Mouse (Mus musculus) cerebellum, adult 18-20 months (tissue): Measurements from ENCODE around the gene Aff2.

Source experiments
- DNase-seq, 2 experiments: peaks; one replicate each; pipeline ENCODE4 v3.0.0; 2021

Aff2 gene

GRCm38 (mm10) chrX:69360238-69361054 lies at the start of gene Aff2:
Aff2 (plus strand) TSS chrX:69360294.
- DNase-seq: peak; percentile 53 to 68

DNA sequence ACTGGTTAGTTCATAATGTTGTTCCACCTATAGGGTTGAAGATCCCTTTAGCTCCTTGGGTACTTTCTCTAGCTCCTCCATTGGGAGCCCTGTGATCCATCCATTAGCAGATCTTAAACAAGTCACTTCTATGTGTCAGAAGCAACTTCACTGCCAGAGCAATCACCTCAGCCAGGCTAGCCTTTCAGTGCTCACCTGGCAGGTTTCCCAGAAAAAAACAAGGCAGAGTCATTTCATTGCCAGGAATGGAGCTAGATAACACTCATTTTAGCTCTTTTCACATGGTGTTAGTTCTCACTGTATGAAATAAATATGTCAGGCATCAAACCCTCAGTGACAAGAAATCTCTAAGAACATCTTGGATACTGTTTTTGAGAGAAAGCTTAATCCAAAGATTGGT lies 22.8 kb upstream of the Aff2 start:
- DNase-seq: no peak

GRCm38 (mm10) chrX:69355621-69356020 lies 4.5 kb upstream of the Aff2 start:
- DNase-seq: no peak

DNA sequence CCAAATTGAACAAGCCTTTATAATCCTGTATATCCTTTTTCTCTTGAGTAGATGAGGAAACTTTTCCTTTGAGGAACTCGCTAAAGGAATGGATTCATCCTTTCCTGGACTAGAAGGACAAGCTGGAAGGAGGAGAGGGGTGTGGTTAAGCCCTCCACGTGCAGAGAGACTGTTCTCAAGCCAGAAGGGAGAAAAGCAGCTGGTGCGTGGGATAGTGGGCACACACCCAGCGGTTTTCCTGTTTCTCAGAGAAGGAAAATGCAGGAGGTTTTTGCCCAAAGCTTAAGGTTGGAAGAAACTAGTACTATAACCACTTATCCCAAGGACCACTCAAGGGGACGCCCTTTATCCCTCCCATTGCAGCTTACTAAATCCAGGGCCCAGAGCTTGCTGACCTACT lies 734 bp upstream of the Aff2 start:
- DNase-seq: peak in 1 of 2 experiments; percentile 18

- DNase-seq: no peak
Observed at GRCm38 (mm10) chrX:69359885-69360237, 233 bp upstream of the Aff2 start.

DNA sequence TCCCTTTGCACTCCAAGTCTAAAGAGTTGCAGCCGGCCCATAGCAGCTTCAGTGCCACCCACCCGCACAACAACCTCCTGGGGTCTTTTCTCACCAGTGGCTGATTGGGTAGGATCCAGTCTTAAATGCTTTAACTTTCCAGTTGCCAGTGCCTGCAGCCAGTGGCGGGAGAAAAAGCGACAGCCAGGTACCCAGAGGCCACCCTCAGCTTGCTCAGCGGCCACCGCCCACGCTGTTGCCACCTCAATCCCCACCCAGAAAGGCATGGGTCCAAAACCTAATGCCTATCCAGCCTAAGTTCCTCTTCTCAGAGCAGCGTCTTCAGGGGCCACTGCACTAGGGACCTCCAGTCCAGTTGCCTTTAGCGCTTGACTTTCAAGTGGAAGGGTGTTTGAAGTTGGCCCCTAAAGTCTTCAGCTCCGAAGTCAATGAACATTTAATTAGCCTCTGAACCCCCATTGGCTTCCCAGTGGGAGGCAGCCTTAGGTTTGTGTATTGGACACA lies 1.0 kb downstream of the Aff2 start:
- DNase-seq: peak in 1 of 2 experiments; percentile 4

GRCm38 (mm10) chrX:69364198-69364597 lies 4.1 kb downstream of the Aff2 start:
- no peak for DNase-seq

- DNase-seq: no peak
Observed at GRCm38 (mm10) chrX:69373341-69373740, 13.2 kb downstream of the Aff2 start.

DNA sequence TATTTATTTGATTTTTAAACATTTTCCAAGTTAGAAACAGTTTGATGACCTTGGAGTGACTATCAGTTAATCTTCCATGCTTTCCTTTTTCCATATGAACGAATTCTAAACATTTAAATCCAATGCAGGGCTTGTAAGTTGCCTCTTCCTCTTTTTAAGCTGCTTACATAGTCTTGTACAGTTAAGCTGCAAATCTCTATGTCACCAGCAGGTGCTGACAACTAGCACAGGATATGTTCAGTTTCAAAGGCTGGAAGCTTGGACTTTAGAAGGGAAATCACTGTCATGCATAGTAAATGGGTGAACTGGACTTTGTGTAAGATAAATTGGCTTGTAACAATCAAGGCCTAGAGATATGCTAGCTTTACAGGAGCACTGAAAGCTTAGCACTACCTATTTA lies 29.6 kb downstream of the Aff2 start:
- no peak for DNase-seq

DNA sequence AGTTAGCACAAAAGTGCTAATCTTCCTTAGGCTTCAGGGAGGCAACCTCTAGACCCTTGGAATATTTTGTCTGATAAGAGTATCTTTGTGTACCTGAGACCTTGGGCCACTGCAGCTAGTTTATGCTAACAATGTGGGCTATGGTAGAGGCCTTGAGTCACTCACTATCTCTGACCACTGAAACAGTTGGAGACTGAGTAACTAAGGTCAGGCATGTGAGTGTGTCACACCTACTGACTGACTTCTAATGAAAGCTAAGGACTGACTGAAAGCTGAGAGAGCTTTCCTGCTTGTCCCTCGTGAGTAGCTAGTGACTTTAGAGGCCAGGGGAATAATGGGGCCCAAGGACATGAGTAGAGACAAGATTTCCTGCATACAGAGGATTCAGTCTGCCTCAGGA lies 54.9 kb downstream of the Aff2 start:
- DNase-seq: no peak

- no peak for DNase-seq
Observed at GRCm38 (mm10) chrX:69438422-69438821, 78.3 kb downstream of the Aff2 start.

DNA sequence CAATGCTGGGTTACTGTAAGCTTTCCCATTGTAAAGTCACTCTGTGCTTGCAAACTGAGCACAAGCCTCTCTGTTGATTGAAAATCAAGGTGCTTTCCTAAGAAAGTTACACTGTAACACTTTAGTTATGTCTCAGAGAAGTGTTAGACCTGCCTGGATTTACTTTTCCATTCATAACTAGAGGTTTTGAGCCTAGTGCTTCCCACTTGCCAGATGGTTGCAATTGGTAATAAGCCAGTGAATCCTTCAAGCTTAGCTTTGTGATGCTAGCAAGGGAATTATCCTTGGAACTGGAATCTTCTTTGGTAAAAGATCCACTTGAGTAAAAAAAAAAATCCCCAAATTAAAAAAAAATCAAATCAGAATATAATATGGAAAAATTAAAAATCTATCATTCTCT lies 81.8 kb downstream of the Aff2 start:
- peak; percentile 6 to 10 for DNase-seq

DNA sequence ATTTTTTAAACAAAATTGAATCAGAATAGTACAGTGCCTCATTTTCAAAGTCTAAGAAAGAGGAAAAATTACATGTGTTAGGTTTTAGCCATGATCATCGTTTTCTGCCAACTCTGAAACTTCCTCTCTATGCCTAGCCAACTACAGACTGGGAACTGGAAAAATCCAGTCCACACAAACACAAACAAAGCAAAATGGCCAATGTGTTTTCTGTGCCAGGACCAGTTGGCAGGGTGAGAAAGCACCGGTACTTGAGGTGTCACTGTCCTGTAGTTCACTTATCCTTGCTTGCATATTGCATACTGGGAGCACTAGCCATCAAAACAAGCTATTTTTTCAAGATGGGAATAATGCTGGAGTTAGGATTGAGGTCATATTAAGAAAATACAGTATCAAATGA lies 100.8 kb downstream of the Aff2 start:
- DNase-seq: no peak

DNA sequence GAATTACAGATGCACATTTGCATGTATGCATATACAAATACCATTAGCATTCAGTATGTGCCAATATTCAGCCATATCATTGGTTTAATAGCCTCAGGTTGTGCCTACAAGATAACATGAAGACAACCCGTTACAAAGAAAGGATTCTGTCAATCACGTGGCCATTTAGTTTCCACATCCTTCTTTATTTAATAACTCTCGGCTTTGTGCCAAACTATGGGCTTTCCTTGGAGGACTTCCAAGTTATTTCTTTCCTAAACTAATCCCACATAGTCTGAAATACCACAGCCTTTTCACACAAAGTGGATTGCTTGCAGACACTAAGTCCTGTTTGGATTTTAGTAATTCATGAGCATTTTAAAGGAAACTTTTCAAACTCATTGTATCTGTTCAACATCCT lies 142.0 kb downstream of the Aff2 start:
- DNase-seq: no peak

DNA sequence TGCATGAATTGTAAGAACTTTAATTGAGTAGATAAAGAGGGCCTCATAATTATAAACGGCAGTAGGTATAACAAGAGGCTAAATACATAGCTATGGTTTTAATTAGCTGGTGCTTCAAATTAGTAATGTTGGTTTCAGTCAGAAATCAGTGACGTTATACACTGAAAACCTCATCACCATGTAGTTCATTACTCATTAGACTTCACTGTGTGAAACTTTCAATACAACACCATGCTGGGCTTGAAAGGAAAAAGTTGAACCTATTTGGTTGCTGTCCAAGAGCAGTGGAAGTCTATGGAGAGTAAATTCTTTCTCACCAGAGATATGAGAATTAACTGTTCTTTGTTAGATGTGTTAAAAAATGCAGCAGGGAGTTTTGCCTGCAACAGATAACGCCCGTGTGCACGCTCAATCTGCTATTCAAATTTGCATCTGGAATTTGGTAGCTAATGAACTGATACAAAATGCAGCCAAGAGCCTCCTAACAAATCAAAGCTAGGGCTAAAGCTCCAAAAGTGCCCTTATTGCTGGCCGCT lies 158.0 kb downstream of the Aff2 start:
- no peak for DNase-seq

DNA sequence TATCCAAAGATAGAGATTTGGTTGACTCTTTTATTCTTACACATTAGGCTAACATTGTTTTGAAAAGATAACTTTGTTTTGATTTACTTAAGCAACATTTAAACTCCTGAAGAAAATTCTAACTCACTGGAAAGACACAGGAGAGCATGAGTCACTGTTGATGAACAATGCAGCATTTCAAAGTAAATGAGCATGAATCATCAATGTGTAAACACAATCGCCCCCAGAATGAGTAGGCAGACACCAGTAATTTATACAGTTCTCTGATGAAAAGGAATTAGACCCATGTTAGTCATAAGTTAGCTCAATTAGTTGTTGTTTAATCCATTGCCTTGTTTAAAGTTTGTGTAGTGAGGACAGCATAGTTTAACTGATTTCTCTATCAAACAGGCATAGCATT lies 180.7 kb downstream of the Aff2 start:
- no peak for DNase-seq

- no peak for DNase-seq
Observed at GRCm38 (mm10) chrX:69579903-69580459, 219.9 kb downstream of the Aff2 start.

GRCm38 (mm10) chrX:69608793-69609192 lies 248.7 kb downstream of the Aff2 start:
- DNase-seq: peak; percentile 55

GRCm38 (mm10) chrX:69663038-69663437 lies 302.9 kb downstream of the Aff2 start:
- no peak for DNase-seq

- no peak for DNase-seq
Observed at GRCm38 (mm10) chrX:69666145-69666677, 306.1 kb downstream of the Aff2 start.

DNA sequence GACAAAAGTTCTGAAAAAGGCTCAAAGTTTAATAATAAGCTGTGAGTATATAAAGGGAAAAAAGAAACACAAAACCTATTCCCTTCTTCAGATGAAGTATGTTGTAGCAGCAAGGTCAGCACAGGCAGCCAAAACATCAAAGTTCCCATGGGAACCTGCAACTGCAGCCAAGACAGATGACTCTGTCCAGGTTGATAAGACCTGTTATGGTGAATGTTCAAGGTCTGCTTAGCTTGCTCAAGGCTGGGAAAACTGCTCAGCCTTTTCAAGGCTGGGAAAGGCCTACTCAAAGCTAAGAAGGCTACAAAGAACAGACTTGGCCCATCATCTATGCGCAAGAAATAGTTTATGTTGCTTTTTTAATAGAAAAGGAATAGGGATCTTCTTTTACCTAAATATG lies 315.6 kb downstream of the Aff2 start:
- DNase-seq: no peak

DNA sequence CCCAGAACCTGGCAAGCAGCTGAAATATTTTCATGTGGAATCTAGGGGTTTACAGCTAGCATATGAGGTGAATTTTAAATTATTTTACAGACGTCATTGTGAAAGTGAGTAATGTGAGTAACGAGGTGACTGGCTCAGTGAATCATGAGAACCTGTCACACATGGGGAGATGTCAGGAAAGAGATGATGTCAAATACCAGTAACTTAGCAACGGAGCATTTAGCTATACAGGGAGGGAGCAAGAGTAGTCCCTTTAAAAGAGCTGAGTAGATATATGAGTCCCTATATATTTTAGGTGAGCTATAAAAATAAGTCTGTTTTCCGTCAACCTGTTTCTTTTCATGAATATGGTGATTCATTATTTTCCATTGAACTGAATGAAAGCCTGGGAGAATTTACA lies 338.7 kb downstream of the Aff2 start:
- DNase-seq: no peak

DNA sequence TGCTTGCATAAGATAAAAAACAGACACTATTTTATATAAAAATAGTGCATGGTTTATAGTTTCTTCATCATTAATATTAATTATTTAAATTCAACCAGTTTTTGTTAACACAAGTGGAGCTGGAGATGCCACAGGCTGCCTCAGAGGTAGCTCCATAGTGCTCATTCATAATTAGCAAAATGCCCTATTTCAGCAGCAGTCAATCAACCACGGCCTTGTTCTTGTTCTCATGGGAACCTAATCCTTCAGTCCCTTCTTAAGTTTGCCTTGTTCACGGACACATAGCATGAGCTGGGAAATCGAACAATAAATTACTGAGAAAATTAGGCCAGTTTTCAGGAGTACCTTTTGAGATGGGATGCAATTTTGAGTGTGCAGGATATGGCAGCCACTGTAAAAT lies 378.9 kb downstream of the Aff2 start:
- DNase-seq: no peak

- no peak for DNase-seq
Observed at GRCm38 (mm10) chrX:69744962-69745597, 385.0 kb downstream of the Aff2 start.
